Mouse (Mus musculus) lung, embryonic 14.5 days (tissue): ENCODE results near the gene Olfr786. TPM values are rescaled to one million over a fixed set of nuclear protein-coding genes. Genes with fewer than 3 reads are reported as not detected.

Experiments used
- ATAC-seq: fragments of 200-750 bp; cut with Nextera tagmentation; 2 replicates; pipeline ENCODE4 v1.8.0; 2017; ENCODE audit warnings: mild to moderate bottlenecking, moderate TSS enrichment, moderate library complexity; ENCODE audit not compliant: insufficient read depth
- DNase-seq: peaks from one replicate; pipeline ENCODE4 v3.0.0-alpha.2; 2015
- H3K27ac ChIP-seq: fragments of 300-500 bp; sonication (generic); 2 replicates; pipeline ENCODE4 v1.5.1; 2014; ENCODE audit warnings: low read depth, mild to moderate bottlenecking, moderate library complexity
- H3K27me3 ChIP-seq: fragments of 300-500 bp; sonication (generic); 2 replicates; pipeline ENCODE4 v1.6.1; 2014; ENCODE audit warnings: low read length, control low read depth; ENCODE audit not compliant: insufficient read depth
- H3K36me3 ChIP-seq: fragments of 300-500 bp; sonication (generic); 2 replicates; pipeline ENCODE4 v1.6.1; 2014; ENCODE audit warnings: control low read depth; ENCODE audit not compliant: insufficient read depth
- H3K4me1 ChIP-seq: fragments of 300-500 bp; sonication (generic); 2 replicates; pipeline ENCODE4 v1.6.1; 2014; ENCODE audit warnings: antibody characterized with exemption, control low read depth; ENCODE audit not compliant: insufficient read depth
- H3K4me2 ChIP-seq: fragments of 300-500 bp; sonication (generic); 2 replicates; pipeline ENCODE4 v1.6.1; 2014; ENCODE audit warnings: mild to moderate bottlenecking
- H3K4me3 ChIP-seq: fragments of 300-500 bp; sonication (generic); 2 replicates; pipeline ENCODE4 v1.5.1; 2014; ENCODE audit warnings: low read depth, low read length
- H3K9ac ChIP-seq: fragments of 300-500 bp; sonication (generic); 2 replicates; pipeline ENCODE4 v1.6.1; 2014
- H3K9me3 ChIP-seq: fragments of 300-500 bp; sonication (generic); 2 replicates; pipeline ENCODE4 v1.6.1; 2016; ENCODE audit warnings: low read depth, low read length, control low read depth
- CTCF ChIP-seq: IDR thresholded peaks from 2 replicates; pipeline ENCODE4 v1.5.1; 2016; ENCODE audit warnings: antibody characterized with exemption, low read depth
- WGBS: fragments of 180-500 bp; shearing (Covaris S2); extraction: QIAGEN DNeasy Blood & Tissue Kit; methylation state at CpG from one replicate; pipeline ENCODE4 v1.1.7; 2014; 5-methylcytosine and 5-hydroxymethylcytosine counted together
- polyA plus RNA-seq: library from polyadenylated mRNA; unstranded; fragments of >200 nt; fragmentation: Nextera tagmentation; extraction: Ambion mirVana; gene quantifications from 2 replicates; pipeline ENCODE4 v1.2.1, GENCODE M21; 2014

Olfr786 gene
- not detected in 2 replicates for polyA plus RNA-seq

GRCm38 (mm10) chr10:129427006-129427405, at the start of gene Olfr786:
TSS of gene Olfr786 (plus strand) at chr10:129427306.
- no peak for ATAC-seq
- no peak within 1 kb of the TSS for H3K4me2 ChIP-seq
- H3K9ac ChIP-seq: no peak within 1 kb of the TSS
- no peak for DNase-seq
- no peak for TF ChIP-seq CTCF
- no peak within 1 kb of the TSS for H3K4me3 ChIP-seq
- no peaks in the 10 kb centered on the region for H3K4me1 ChIP-seq
- H3K9me3 ChIP-seq: no peaks in the 10 kb centered on the region
- no peaks in the 10 kb centered on the region for H3K27me3 ChIP-seq
- no peak within 1 kb of the TSS for H3K27ac ChIP-seq
- no peaks in the 10 kb centered on the region for H3K36me3 ChIP-seq

GRCm38 (mm10) chr10:129383783-129384182, 43.3 kb upstream of the Olfr786 start, which contains the start of gene Olfr784:
TSS of gene Olfr784 (plus strand) at chr10:129384083.
- ATAC-seq (no peak), DNase-seq (no peak)
- TF ChIP-seq CTCF: no peak
- Histone ChIP-seq H3K36me3 (no peaks in the 10 kb centered on the region), H3K27ac (no peak within 1 kb of the TSS), H3K4me2 (no peak within 1 kb of the TSS), H3K9me3 (no peaks in the 10 kb centered on the region), H3K4me3 (no peak within 1 kb of the TSS), H3K27me3 (no peaks in the 10 kb centered on the region), H3K4me1 (no peaks in the 10 kb centered on the region), H3K9ac (no peak within 1 kb of the TSS)

GRCm38 (mm10) chr10:129400892-129401291, 26.2 kb upstream of the Olfr786 start:
- TF ChIP-seq CTCF: no peak
- Histone ChIP-seq H3K4me2 (no peak overlapping the region), H3K4me1 (no peaks in the 10 kb centered on the region), H3K9ac (no peak overlapping the region), H3K9me3 (no peaks in the 10 kb centered on the region), H3K4me3 (no peak overlapping the region), H3K27ac (no peak overlapping the region), H3K36me3 (no peaks in the 10 kb centered on the region), H3K27me3 (no peaks in the 10 kb centered on the region)
- ATAC-seq (no peak), DNase-seq (no peak)
- WGBS: 53% methylated on average over 5 of the region's 5 CpGs

- DNase-seq (no peak), ATAC-seq (no peak)
- Histone ChIP-seq H3K9ac (no peak within 1 kb of the TSS), H3K36me3 (no peaks in the 10 kb centered on the region), H3K27me3 (no peaks in the 10 kb centered on the region), H3K4me2 (no peak within 1 kb of the TSS), H3K4me3 (no peak within 1 kb of the TSS), H3K4me1 (no peaks in the 10 kb centered on the region), H3K9me3 (no peaks in the 10 kb centered on the region), H3K27ac (no peak within 1 kb of the TSS)
- WGBS: 59% methylated on average over 2 of the region's 2 CpGs
- no peak for TF ChIP-seq CTCF
Observed at GRCm38 (mm10) chr10:129405126-129405525, 22.0 kb upstream of the Olfr786 start, which contains the start of gene Olfr785. TSS of gene Olfr785 (plus strand) at chr10:129405426.

- no peaks in the 10 kb centered on the region for H3K27me3 ChIP-seq
- H3K9ac ChIP-seq: no peak within 1 kb of the TSS
- no peak for TF ChIP-seq CTCF
- ATAC-seq (no peak), DNase-seq (no peak)
- 79% methylated on average over 3 of the region's 3 CpGs for WGBS
- H3K4me2 ChIP-seq: no peak within 1 kb of the TSS
- no peaks in the 10 kb centered on the region for H3K36me3 ChIP-seq
- no peaks in the 10 kb centered on the region for H3K4me1 ChIP-seq
- no peaks in the 10 kb centered on the region for H3K9me3 ChIP-seq
- H3K4me3 ChIP-seq: no peak within 1 kb of the TSS
- H3K27ac ChIP-seq: no peak within 1 kb of the TSS
Observed at GRCm38 (mm10) chr10:129461562-129461961, 34.5 kb downstream of the Olfr786 start, which contains the start of gene Olfr787. TSS of gene Olfr787 (plus strand) at chr10:129461862.

- H3K9me3 ChIP-seq: no peaks in the 10 kb centered on the region
- H3K4me3 ChIP-seq: no peak within 1 kb of the TSS
- H3K27ac ChIP-seq: no peak within 1 kb of the TSS
- no peaks in the 10 kb centered on the region for H3K36me3 ChIP-seq
- TF ChIP-seq CTCF: no peak
- DNase-seq (no peak), ATAC-seq (no peak)
- no peaks in the 10 kb centered on the region for H3K4me1 ChIP-seq
- H3K27me3 ChIP-seq: no peaks in the 10 kb centered on the region
- H3K9ac ChIP-seq: no peak within 1 kb of the TSS
- H3K4me2 ChIP-seq: no peak within 1 kb of the TSS
Observed at GRCm38 (mm10) chr10:129470698-129471097, 43.6 kb downstream of the Olfr786 start, which contains the start of gene Olfr788. TSS of gene Olfr788 (plus strand) at chr10:129470998.

GRCm38 (mm10) chr10:129473256-129473655, 46.1 kb downstream of the Olfr786 start:
- Histone ChIP-seq H3K4me1 (no peaks in the 10 kb centered on the region), H3K4me3 (no peak overlapping the region), H3K9me3 (no peaks in the 10 kb centered on the region), H3K27ac (no peak overlapping the region), H3K27me3 (no peaks in the 10 kb centered on the region), H3K4me2 (no peak overlapping the region), H3K36me3 (no peaks in the 10 kb centered on the region), H3K9ac (no peak overlapping the region)
- 56% methylated on average over 2 of the region's 2 CpGs for WGBS
- no peak for TF ChIP-seq CTCF
- DNase-seq (no peak), ATAC-seq (no peak)

GRCm38 (mm10) chr10:129473723-129474122, 46.6 kb downstream of the Olfr786 start:
- ATAC-seq: no peak
- no peak for DNase-seq
- Histone ChIP-seq H3K9ac (no peak overlapping the region), H3K27ac (no peak overlapping the region), H3K9me3 (no peaks in the 10 kb centered on the region), H3K36me3 (no peaks in the 10 kb centered on the region), H3K4me3 (no peak overlapping the region), H3K27me3 (no peaks in the 10 kb centered on the region), H3K4me1 (no peaks in the 10 kb centered on the region), H3K4me2 (no peak overlapping the region)
- TF ChIP-seq CTCF: no peak
